Mouse (Mus musculus) gastrocnemius, postnatal 4 days (tissue): ENCODE data around the gene Gna11. TPM values are rescaled to one million over a fixed set of nuclear protein-coding genes. Genes with fewer than 3 reads are reported as not detected.

Source experiments
- DNase-seq, 2 experiments: peaks; one replicate each; pipeline ENCODE4 v3.0.0; 2021 to 2022; ENCODE audit warnings: low spot score in 2 of 2, mixed read lengths in 2 of 2
- total RNA-seq, 2 experiments: library from RNA; stranded (reverse); gene quantifications; 2 replicates each; pipeline ENCODE4 v1.2.3; 2021

Gna11 gene
- total RNA-seq, 2 experiments from 2014 or later: 56.8 to 59.5 TPM

DNA sequence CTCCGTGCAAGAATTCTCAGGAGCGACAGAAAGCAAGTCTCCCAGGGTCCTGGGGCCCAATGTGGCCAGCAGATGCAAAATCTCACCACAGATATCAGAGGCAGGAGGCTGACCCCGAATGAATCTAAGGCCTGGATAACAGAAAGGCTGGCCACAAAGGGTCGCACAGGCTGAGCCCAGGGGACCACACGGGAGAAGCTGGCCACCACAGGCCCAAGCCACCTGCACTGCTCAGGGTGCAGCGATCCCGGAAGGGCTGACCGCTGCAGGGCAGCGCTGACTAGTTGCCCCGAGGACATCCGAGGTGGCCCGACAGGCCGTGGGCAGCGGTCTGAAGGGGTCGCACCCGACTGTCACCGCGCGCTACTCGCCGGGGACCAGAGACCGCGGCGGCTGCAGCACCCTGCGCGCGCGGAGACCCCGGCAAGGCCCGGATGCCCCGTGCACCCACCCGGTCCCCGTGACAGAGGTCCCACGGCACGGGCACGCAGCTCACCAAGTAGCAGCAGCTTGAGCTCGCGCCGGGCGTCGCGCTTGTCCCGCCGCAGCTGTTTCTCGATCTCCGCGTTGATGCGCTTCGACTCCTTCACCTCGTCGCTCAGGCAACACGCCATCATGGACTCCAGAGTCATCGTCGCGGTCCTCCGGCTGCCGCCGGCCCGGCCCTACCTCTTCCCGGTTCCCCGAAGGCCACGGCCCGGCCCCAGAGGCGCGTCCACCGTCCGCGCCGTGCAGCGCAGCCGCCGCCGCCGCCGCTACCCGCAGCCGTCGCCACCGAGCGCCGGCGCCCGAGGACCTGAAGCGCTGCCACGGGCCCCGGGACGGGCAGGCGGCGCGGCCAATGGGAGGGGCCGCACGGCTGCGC, 462 bp downstream of the Gna11 start:
- peak in 1 of 2 experiments; percentile 42 for DNase-seq

DNA sequence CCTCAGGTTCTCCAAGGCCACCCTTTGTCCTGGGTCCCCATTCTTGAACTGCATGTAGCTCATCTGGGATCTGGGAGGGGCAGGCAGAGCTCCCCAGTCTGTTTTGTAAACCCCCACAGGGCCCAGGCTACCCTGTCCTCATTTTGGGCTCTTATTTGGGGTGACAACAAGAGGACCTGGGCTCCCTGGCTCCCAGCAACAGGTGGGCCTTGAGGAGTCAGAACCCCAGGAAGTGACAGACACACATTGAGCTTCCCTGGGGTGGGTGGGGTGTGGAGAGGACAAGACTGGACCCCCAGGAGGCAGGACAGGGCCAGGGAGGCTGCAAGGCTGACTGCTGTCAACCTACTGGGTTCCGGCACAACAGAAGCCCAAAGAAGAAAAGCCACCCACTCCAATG, 1.4 kb downstream of the Gna11 start:
- no peak for DNase-seq

DNA sequence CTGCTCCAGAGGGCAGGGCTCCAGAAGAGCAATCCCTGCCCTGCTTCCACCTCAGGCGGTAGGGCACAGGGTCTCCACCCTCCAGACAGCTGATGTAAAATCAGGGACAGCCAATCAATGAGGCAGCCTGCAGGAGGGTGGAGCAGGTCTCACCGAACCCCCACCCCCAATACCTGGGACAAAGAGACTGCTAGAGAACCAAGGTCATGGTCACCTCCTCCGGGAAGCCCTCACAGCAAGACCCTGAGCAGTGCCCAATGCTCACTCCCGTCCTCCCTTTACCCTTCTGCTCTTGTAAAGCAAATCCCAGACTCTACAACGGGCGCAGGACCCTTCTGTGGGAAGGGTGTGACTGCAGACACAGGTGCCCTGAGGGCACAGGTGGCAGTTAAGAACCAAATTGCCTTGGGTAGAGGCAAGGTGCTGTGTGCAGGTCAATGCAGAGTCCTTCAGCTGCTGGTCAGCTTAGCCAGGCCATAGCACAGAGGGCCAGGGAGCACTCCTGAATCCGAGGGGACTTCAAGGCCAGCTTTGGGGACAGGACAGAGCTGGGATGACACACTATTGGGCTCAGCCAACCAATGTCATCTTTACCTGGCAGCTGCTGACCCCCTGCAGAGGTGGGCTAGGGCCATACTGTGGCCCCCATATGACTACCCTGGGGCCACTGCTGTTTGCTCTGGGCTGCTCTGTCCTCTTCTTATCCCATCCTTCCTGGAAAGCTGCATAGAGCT, 2.1 kb downstream of the Gna11 start:
- no peak for DNase-seq

DNA sequence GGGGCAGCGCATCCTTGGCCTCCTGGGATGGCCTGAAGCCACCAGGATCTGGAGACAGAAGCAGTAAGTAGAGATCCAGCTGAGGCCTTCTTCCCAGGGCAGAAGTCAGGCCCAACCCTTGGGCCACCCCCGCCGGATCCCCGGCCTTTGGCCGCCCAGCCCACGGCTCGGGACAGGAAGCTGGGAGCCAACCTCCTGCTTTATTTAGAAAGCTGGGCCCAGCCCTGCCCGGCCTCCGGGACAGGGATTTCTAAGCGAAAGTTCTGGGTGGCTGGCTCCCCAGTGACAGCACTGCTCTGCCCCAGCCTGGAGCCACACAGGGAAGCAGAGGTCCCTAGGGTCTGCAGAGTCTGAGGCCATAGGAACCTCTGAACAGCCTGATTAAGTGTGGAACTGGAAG, 3.2 kb downstream of the Gna11 start:
- peak in 1 of 2 experiments; percentile 44 for DNase-seq

DNA sequence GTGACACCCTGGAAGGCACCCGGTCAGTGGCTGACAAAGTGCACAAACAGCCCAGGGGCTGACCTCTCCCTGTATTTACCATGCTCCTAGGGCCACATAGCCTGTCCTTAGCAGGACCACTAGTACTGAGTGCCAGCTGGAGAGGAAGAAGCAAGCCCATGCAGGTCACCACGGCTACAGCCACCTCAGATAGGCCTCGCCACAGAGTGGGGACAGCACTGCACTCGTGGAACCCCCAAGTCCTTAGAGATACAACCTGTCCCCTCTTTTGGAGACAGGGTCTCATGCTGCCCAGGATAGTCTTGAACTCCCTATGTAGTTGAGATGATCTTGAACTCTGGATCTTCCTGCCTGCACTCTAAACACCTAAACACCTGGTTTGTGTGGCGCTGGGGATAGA, 3.6 kb downstream of the Gna11 start:
- no peak for DNase-seq

DNA sequence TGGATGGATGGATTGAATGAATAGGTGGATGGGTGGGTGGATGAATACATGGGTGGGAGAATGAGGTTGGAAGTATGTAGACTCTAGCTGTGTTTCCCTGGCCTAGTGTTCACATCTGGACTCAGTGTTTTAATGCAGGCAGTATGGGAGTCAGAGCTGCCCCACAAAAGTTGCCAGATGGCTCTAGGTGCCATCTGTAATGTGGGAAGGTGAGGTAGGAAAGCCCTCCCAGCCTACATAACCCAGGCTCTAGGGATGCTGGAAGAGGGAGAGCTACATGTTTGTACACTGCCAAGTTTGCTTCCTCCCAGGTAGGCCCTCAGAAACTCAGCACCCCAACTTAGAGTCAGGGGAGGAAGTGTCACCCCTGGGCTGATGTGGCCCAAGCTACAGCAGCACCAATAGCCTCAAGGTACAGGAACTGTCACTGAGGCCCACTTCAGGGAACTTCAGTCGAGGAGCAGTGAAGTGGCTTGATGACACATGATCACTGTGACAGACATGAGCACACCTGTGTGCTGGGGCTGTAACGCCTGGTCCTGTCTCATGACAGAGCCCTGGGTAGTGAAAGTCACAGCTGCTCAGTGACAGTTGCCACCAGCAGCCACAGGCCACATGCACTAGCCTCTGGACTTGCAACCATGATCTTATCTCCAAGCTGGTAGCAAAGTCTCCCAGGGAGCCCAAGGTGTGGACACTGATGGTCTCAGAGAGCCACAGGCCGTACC, 6.5 kb downstream of the Gna11 start:
- no peak for DNase-seq

DNA sequence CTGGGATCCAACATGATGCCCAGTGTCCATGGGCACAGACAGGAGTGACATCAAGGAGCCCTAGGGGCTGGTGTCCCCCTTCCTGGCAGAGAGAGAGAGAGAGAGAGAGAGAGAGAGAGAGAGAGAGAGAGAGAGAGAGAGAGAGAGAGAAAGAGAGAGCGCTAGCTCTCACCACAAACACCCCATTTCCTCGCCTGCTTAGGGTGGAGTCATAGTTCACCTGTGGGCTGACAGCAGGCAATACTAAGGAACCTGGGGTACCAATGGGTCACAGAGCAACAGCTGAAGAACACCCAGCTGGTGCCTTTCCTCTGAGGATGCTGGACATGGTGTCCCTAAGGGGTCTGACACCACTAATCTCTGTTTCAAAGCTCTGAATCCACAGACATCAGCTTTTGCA, 7.6 kb downstream of the Gna11 start:
- no peak for DNase-seq

DNA sequence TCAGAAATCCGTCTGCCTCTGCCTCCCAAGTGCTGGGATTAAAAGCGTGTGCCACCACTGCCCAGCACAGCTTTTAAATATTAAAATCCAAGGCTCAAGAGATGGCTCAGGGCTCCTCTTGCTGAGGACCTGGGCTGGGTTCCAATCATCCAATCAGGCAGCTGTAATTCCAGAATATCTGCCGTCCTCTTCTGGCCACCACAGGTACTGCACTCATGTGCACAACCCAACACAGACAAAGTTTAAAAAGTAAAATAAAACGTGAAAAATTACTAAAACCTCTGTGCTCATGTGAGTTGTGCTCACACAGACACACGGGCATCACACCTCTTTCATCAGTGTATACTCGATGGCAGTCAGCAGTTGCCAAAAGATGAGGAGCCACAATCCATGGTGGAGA, 8.3 kb downstream of the Gna11 start:
- no peak for DNase-seq

DNA sequence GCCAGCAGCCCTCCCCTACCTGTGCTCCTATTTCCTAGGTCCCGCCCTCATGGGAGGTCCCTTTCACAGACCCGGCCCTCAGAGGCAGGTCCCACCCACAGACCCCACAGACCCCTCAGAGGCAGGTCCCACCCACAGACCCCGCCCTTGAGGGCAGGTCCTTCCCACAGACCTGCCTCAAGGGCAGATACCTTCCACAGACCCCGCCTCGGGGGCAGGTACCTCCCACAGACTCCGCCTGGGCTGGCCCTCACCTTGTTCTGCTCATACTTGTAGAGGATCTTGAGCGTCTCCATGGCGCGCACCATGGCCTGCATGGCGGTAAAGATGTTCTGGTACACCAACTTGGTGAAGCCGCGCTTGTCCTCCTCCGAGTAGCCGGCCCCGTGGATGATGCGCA, 10.2 kb downstream of the Gna11 start:
- no peak for DNase-seq

DNA sequence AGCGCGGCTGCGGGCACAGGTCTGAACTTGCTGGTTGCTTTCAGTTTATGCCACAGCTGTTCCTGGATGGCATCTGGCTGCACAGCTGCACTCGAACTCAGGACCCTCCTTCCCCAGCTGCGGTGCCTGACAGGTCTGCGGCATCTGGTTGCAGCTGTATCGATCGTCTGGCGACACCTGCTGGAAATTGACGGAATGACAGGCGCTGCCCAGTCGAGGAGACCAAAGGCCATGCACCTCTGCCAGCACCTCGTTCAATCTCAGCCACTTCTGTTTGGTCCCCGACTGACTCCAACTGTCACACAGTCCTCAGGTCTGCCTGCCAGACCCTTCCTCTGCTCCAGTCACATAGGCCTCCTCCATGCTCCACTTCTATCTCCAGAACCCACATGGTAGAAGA, 18.2 kb downstream of the Gna11 start:
- DNase-seq: peak; percentile 69 to 78

DNA sequence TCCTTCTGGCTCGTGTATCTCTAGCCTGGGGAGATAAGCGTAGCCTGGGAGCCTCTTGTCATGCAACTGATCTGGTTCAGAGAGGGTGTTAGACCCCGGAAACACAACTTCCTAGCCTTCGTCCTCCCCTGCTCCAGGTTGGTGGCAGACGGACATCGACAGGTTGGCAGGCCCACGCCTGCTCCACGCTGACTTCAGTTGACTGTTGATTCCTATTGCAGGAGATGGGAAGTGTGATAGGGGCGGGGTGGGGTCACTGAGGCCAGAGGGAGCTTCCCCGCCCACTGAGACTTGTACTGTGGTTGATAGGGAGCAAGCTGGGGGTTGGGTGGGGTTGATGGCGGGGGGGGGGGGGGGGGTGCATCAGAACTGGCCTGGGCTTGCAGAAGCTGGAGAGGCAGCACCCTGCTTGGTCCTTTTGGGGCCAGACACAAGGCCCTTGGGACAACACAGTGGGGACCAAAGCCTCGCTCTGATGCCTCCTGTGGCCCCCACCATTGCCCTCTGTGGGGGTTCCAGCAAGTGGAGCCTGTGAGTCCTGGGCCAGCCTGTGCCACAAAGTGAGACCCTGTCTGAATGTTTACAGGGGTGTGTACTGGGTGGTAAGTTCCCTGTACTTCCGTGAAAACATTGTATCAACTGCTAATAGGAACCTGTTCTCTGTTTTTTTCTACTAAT, 19.8 kb downstream of the Gna11 start:
- no peak for DNase-seq

DNA sequence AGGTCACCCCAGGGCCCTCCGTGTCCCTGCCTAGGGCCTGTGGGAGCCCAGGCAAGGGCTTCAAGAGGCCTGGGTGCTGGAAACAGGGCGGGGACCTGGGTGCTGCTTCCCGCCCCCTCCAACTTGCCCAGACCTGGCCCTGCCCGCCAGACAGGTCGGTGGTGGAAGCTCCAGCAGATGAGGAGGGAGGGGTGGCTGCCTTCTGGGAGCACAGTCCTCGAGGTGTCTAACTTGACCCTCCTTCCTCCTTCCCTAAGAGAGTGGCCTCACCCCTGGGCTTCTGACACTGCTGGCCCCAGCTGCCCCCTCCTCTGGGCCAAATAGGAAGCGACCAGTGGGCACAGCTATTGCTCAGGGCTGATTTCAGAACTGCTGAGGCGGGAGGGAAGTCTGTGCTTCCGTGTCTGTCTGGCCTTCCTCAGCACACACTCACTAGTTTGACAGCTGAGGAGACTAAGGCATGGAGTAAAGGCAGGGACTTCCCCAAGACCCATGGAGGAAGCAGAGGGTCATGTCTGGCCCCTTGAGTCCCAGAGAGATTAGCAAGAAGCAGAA, 20.9 kb downstream of the Gna11 start, which contains the start of gene Gna15:
Gene Gna15, minus strand, starts transcription at position 175 of the 555 bp plus-strand sequence.
- DNase-seq: no peak

DNA sequence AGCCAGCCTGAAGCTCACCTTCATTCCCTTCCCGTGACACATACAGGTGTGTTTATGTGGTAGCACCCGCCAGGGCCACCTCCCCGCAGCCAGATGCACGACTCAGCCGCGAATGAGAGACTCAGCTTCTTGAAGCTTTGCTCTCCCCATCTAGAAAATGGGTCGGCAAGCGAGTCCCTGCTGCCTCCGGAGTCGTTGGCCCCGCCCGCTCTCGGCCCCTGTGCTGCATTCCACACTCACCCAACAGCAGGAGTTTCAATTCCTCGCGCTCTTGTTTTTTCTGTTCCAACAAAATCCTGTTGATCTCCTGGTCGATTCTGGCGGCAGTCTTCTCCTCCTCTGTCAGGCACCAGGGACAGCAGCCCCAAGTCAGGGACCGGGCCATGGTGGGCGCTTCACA, 21.4 kb downstream of the Gna11 start:
- DNase-seq: no peak

DNA sequence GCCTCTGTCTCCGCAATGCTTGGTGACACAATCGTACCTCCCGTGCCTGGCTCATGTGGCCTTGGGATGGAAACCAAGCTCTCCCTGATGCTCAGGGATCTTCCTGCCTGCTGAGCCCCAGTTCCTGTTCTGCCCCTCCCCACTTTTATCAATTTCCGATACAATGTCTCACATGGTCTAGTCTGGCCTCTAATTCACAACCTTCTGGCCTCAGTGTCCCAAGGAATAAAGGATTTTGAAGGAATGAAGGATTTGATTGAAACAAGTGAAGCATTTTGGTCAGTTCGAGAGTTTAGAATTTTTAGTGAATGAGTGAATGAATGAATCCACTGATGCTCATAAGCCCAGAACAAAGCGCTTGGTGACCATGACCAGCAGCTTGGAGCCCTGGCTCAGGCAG, 21.8 kb downstream of the Gna11 start:
- no peak for DNase-seq

DNA sequence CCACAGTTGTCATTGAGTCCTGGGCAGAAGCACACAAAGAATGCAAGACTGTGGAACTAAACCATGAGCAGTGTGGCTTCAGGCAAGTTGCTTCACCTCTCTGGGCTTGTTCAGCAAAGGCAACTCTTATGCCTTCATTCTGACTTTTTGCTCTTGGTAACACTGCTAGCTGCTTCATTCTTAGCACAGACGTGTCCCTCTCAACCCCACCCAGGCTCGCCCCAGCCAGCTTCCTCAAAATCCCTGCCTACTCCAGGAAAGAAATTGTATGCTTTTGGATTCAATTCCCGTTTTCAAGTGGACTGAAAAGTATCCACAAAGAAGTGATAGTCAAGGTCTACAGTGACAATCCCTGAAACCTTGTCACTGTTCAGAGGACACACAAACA, 25.0 kb downstream of the Gna11 start:
- no peak for DNase-seq

DNA sequence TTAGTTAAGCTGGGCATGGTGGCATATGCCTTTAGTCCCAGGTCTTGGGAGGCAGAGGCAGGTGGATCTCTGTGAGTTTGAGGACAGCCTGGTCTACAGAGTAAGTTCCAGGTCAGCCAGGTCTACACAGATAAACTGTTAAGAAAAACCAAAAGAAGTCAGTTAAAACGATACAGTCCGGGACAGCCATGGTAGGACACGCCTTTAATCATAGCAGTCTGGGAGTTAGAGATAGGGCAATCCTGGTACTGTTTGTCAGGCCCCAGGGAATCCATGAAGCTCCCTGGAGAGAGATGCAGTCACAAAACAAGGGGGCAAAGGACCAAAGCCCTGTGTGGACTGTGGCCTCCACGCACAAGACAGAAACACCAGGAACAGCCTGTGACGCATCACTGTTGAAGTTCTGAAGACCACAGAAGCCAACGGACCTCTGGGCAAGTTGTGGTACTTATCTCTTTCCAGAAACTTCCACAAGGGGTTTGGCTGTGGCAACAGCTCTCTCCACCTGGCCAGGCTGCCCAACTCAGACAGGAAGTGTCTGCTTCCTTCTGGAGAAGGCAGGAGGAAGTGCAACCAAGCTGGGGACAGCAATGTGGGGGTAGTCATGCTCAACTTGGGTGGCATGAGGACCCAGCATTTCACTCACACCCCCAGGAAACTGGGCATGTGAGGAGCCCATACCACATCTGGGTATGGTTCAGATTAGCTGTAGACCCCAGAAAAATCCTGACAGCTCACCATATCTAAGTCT, 25.6 kb downstream of the Gna11 start:
- no peak for DNase-seq

DNA sequence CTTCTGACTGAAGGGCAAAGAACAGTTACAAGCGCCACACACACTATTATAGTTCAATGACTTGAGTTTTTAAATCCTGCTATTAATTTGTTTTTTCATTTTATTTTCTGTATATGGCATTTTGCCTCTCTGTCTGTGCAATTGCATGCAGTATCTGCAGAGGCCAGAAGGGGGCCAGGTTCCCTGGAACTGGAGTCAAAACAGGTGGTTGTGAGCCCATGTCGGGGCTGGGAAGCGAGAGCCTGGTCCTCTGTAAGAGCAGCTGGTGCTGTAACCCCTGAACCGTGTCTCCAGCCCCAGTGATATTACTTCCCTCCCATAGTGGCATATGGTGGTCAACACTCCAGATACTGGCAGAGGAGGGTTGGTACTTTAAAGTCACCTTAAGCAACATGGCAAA, 26.4 kb downstream of the Gna11 start:
- peak in 1 of 2 experiments; percentile 73 for DNase-seq

DNA sequence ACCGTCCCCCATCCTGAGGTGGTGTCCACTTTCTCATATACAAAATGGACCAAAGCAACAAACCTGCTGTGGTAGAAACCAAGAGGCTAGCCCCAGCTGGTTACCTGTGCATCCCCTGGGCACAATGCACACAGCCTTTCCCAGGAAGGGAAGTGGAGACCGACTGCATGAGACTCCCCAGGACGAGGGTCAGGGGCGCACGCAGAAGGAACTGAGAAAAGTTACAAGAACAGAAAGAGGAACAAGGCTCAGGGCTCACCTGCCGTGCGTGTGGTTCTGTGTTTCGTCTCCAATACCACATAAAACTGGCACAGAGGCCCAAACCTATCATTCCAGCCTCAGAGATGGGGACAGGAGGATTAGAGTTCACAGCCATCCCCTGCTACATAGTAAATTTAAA, 27.8 kb downstream of the Gna11 start:
- no peak for DNase-seq

DNA sequence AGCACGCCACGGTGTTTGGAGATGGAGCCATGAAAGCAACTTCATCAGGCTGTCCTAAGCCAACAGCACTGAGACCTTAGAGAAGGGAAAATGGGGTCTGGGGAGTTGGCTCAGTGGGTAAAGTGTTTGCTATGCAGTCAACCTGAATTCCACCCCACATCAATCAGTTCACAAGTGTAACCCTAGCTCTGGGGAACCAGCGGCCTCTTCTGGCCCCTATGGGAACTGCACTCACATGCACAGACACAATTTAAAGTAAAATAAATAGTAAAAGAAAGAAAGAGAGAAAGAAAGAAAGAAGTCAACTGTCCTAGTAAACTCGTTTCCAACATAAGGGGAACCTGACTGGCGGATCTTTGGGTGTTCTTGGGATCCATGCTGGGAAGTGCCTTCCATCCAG, 31.2 kb downstream of the Gna11 start:
- no peak for DNase-seq

DNA sequence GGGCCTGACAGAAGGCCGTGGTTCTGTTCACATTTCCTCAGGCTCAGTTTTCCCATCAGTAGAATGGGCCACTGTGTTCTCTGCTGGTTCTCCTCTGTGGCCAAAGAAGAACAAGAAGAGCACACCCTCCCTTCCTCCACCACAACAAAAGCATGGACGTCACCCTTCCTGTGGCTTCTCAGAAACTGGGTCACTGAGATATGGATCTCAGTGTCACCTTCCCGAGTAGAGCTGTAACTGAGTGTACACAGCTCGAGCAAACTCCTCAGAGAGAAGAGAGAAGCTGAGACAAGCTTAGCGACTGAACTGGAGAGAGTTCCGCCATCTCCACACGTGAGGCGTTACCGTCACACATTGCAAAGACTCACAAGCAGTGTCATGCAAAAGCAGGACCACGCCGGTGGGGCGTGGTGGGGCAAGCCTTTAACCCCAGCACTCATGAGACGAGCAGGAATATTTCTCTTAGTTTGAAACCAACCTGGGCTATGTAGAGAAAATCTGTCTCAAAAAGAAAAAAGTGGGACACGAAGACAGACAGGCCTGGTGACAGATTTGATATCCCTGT, 34.7 kb downstream of the Gna11 start:
- DNase-seq: no peak
